Mouse (Mus musculus) forebrain, embryonic 11.5 days (tissue): ENCODE measurements at regions not wholly inside any gene's neighbourhood (a gene's known extent, or its start where the extent isn't known, plus 50 kb on each side); places are given as distances from the start of the nearest gene placed in this dataset.

Experiments
- ATAC-seq: fragments of 200-750 bp; cut with Nextera tagmentation; replicated peaks from 2 replicates; pipeline ENCODE4 v1.8.0; 2017; ENCODE audit warnings: moderate TSS enrichment; ENCODE audit not compliant: low FRiP score
- DNase-seq: peaks from one replicate; pipeline ENCODE4 v3.0.0-alpha.2; 2017; ENCODE audit warnings: low spot score
- H3K27ac ChIP-seq: fragments of 300-500 bp; sonication (generic); 2 replicates; pipeline ENCODE4 v1.5.1; 2014; ENCODE audit warnings: low read depth, low read length
- H3K27me3 ChIP-seq: fragments of 300-500 bp; sonication (generic); 2 replicates; pipeline ENCODE4 v1.6.1; 2014; ENCODE audit warnings: mild to moderate bottlenecking, low read length, mixed read lengths; ENCODE audit not compliant: control insufficient read depth, insufficient read depth
- H3K36me3 ChIP-seq: fragments of 300-500 bp; sonication (generic); 2 replicates; pipeline ENCODE4 v1.6.1; 2014; ENCODE audit warnings: mild to moderate bottlenecking, low read length, moderate library complexity, mixed read lengths; ENCODE audit not compliant: control insufficient read depth, insufficient read depth
- H3K4me1 ChIP-seq: fragments of 300-500 bp; sonication (generic); replicated peaks from 2 replicates; pipeline ENCODE4 v1.6.1; 2014; ENCODE audit warnings: low read length, mixed read lengths; ENCODE audit not compliant: control insufficient read depth, insufficient read depth
- H3K4me2 ChIP-seq: fragments of 300-500 bp; sonication (generic); 2 replicates; pipeline ENCODE4 v1.6.1; 2014; ENCODE audit warnings: low read depth, mild to moderate bottlenecking, low read length, moderate library complexity, mixed read lengths; ENCODE audit not compliant: severe bottlenecking
- H3K4me3 ChIP-seq: fragments of 300-500 bp; sonication (generic); 2 replicates; pipeline ENCODE4 v1.5.1; 2014; ENCODE audit warnings: low read depth, low read length
- H3K9ac ChIP-seq: fragments of 300-500 bp; sonication (generic); 2 replicates; pipeline ENCODE4 v1.6.1; 2014; ENCODE audit warnings: low read length
- H3K9me3 ChIP-seq: fragments of 300-500 bp; sonication (generic); 2 replicates; pipeline ENCODE4 v1.6.1; 2016; ENCODE audit warnings: low read length, mixed read lengths; ENCODE audit not compliant: control insufficient read depth
- WGBS: fragments of 180-500 bp; shearing (Covaris S2); extraction: QIAGEN DNeasy Blood & Tissue Kit; methylation state at CpG from one replicate; pipeline ENCODE4 v1.1.7; 2014; 5-methylcytosine and 5-hydroxymethylcytosine counted together

GRCm38 (mm10) chr6:141197501-141197900 lies 51.6 kb upstream of the Pde3a start:
- H3K27ac ChIP-seq = no peak overlapping the region
- no peaks in the 10 kb centered on the region for H3K9me3 ChIP-seq
- no peaks in the 10 kb centered on the region for H3K4me1 ChIP-seq
- no peak for DNase-seq
- no peak overlapping the region for H3K4me3 ChIP-seq
- 95% methylated on average over 4 of the region's 4 CpGs for WGBS
- no peak for ATAC-seq
- no peaks in the 10 kb centered on the region for H3K36me3 ChIP-seq
- no peak overlapping the region for H3K9ac ChIP-seq
- H3K27me3 ChIP-seq = no peaks in the 10 kb centered on the region
- H3K4me2 ChIP-seq = no peak overlapping the region
